In genomic region chr13:70227167-70227566, GRCm38 (mm10) we compare ENCODE assay signal across 23 mouse cellular contexts.
"Had no signal": no experiment of that assay in that cellular context is flagged by ENCODE, and none has a peak within 500 bp of the region (broad histone marks: within the 10 kb centered on the region; RNA-seq: fewer than 3 reads in every experiment).

No protein-coding gene starts in this region.

- H3K4me3 ChIP-seq: left cerebral cortex, adult 2 months; limb, embryonic 12.5 days; limb, embryonic 15.5 days; neural tube, embryonic 12.5 days; stomach, embryonic 15.5 days had no signal

- DNase-seq: kidney, adult 2 months; kidney, postnatal 25 days; layer of hippocampus, postnatal 36 days; left cerebral cortex, postnatal 4 days; liver, postnatal 0 days; lung, embryonic 14.5 days; midbrain, embryonic 14.5 days; retina, postnatal 1 day; right cerebral cortex, postnatal 25 days; spleen, adult 18-20 months; thymus, postnatal 25 days had no signal

- ATAC-seq: intestine, postnatal 0 days; liver, postnatal 0 days; lung, postnatal 0 days had no signal

- H3K4me2 ChIP-seq: limb, embryonic 12.5 days; limb, embryonic 15.5 days; liver, embryonic 11.5 days; lung, embryonic 14.5 days; midbrain, embryonic 11.5 days; neural tube, embryonic 12.5 days; stomach, embryonic 15.5 days had no signal

- H3K27me3 ChIP-seq: limb, embryonic 15.5 days; neural tube, embryonic 12.5 days; stomach, embryonic 15.5 days had no signal

- H3K4me1 ChIP-seq: limb, embryonic 12.5 days; limb, embryonic 15.5 days; neural tube, embryonic 12.5 days; stomach, embryonic 15.5 days had no signal

- H3K27ac ChIP-seq: kidney, postnatal 0 days; left cerebral cortex, adult 2 months; limb, embryonic 12.5 days; limb, embryonic 15.5 days; liver, embryonic 14.5 days; macrophage; neural tube, embryonic 12.5 days; stomach, embryonic 15.5 days had no signal

- H3K9ac ChIP-seq: limb, embryonic 12.5 days; limb, embryonic 15.5 days; liver, embryonic 14.5 days; liver, postnatal 0 days; lung, embryonic 14.5 days; neural tube, embryonic 12.5 days; stomach, embryonic 15.5 days had no signal

- H3K9me3 ChIP-seq: limb, embryonic 12.5 days; limb, embryonic 15.5 days; neural tube, embryonic 12.5 days; stomach, embryonic 15.5 days had no signal

- H3K36me3 ChIP-seq: limb, embryonic 12.5 days; limb, embryonic 15.5 days; neural tube, embryonic 12.5 days; stomach, embryonic 15.5 days had no signal
